Mouse (Mus musculus) liver, embryonic 18 days (tissue): ENCODE results near the gene Nudt16l1. TPM values are rescaled to one million over a fixed set of nuclear protein-coding genes. Genes with fewer than 3 reads are reported as not detected.

ENCODE experiments used
- polyA plus RNA-seq: library from polyadenylated mRNA; depleted of rRNA; stranded (reverse); fragments of >200 nt; gene quantifications from 2 replicates; pipeline ENCODE4 v1.2.3, GENCODE M21; 2012; rRNA removed

Nudt16l1 gene
- polyA plus RNA-seq = 32.0 and 33.3 TPM in 2 replicates

DNA sequence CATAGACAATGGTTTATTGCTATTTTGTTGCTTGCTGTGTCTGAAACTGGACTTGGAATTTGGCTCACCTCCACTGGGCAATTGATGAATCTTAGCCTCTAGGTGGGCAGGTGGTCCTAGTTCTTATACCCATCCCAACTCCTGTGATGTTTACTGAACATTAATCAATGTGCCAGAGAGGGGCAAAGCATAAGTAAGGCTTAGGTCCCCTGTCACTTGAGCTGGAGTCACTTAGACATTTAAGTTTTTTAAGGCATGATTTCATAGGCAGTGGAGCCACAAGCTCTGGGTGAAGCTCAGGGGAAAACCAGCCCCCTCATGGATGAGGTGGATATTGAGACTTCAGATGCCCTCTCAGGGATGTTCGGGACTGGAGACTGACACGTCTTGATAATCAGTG is at the start of gene Nudt16l1:
TSS of gene Nudt16l1 (plus strand) at position 301 of the 400 bp plus-strand sequence.

DNA sequence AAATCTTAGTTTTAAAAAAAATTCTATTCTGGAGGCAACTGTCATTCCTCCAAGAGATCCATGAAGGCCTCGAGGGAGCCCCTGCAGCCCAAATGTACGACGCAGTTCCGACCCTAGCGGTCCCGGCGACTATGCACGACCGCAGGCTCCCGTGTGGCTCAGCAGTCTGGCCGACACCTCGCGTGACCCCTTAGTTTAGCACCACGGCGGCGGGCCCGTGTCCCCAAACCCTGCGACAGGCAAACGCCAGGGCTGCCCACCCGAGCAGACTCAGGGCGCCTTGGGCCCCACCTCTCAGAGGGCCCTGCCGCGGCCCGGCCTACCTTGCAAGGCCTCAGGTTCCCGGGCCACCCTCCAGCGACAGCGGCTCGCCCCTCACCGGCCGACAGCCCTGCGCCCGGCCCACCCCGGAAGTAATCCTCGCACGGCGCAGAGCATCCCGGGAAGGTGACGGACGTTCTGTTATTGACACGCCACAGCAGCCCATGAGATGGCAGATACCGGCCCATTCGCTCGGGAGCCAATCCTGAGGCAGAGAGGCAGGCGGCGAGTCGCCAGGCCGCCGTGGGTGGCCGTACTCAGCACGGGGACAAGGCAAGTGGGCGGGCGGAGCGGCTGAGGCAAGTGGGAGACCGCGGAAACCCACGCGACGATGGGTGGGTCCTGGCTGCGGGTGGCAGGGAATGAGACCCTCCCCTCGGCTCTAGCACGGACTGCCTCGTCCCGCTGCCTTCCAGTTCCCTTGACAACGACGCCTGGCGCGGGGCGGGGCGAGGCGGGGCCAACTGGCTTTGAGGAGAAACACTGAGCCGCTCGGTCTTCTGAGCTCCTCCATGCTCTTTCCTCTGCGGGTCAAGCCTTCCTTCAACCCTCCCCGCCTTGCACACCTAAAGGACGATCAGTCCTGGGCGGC is 25.5 kb downstream of the Nudt16l1 start, which contains the start of gene Anks3:
TSS of gene Anks3 (minus strand) at position 409 of the 913 bp plus-strand sequence.

Other genes with a start within 250 kb of the Nudt16l1 start
- gene Nmral1, start 219.4 kb upstream of the Nudt16l1 start, polyA plus RNA-seq = 24.5 and 25.0 TPM in 2 replicates
- 35.6 and 37.3 TPM in 2 replicates for gene Hmox2, start 212.4 kb upstream of the Nudt16l1 start, polyA plus RNA-seq
- gene Cdip1, start 148.5 kb upstream of the Nudt16l1 start, polyA plus RNA-seq = 37.2 and 40.6 TPM in 2 replicates
- not detected in 2 replicates for gene 4930562C15Rik, start 103.3 kb upstream of the Nudt16l1 start, polyA plus RNA-seq
- gene Ubald1, start 58.4 kb upstream of the Nudt16l1 start, polyA plus RNA-seq = 7.5 and 7.9 TPM in 2 replicates
- gene Mgrn1, start 52.5 kb upstream of the Nudt16l1 start, polyA plus RNA-seq = 28.5 and 32.0 TPM in 2 replicates
- 18.3 and 21.6 TPM in 2 replicates for gene Anks3, start 25.4 kb downstream of the Nudt16l1 start, polyA plus RNA-seq
- not detected in 2 replicates for gene Sept12, start 59.1 kb downstream of the Nudt16l1 start, polyA plus RNA-seq
- 18.9 and 27.5 TPM in 2 replicates for gene Smim22, start 68.5 kb downstream of the Nudt16l1 start, polyA plus RNA-seq
- 70.5 and 78.4 TPM in 2 replicates for gene Rogdi, start 74.8 kb downstream of the Nudt16l1 start, polyA plus RNA-seq
- gene Glyr1, start 111.1 kb downstream of the Nudt16l1 start, polyA plus RNA-seq = 36.7 and 40.1 TPM in 2 replicates
- gene Ubn1, start 111.3 kb downstream of the Nudt16l1 start, polyA plus RNA-seq = 8.3 and 9.7 TPM in 2 replicates
- gene Ppl, start 193.7 kb downstream of the Nudt16l1 start, polyA plus RNA-seq = 0.61 and 0.70 TPM in 2 replicates
- gene Sec14l5, start 208.3 kb downstream of the Nudt16l1 start, polyA plus RNA-seq = 0.05 and 0.06 TPM in 2 replicates